Mouse (Mus musculus): Measurements from ENCODE around the gene Cd27. TPM values are rescaled to one million over a fixed set of nuclear protein-coding genes. Genes with fewer than 3 reads are reported as not detected.

The Cd27 gene
- polyA plus RNA-seq, 1 experiment, result 1,056 TPM

- 60% methylated on average over 4 of the region's 4 CpGs for WGBS
- Histone ChIP-seq H3K36me3 (ENCODE audit: control insufficient read depth, insufficient read depth, low read length) (peaks cover 50% of the 10 kb centered on the region), H3K4me1 (replicated peaks; ENCODE audit: control insufficient read depth, insufficient read depth, low read length) (peaks cover 56% of the 10 kb centered on the region), H3K27me3 (ENCODE audit: control insufficient read depth, insufficient read depth, low read length) (no peaks in the 10 kb centered on the region), H3K4me3 (ENCODE audit: control insufficient read depth, insufficient read depth, low read length) (peak overlapping the region; percentile 20), H3K27ac (ENCODE audit: control insufficient read depth, insufficient read depth, low read length) (peak overlapping the region; percentile 89)
- TF ChIP-seq POLR2A (IDR thresholded peaks at IDR 0.05; ENCODE audit: control insufficient read depth, extremely low read depth, insufficient read depth, low read length, poor library complexity) (no peak), CTCF (IDR thresholded peaks at IDR 0.05; ENCODE audit: borderline replicate concordance, control insufficient read depth, extremely low read depth, insufficient read depth, low read length, poor library complexity) (no peak)
- peak; percentile 85 for DNase-seq
These were observed 17.8 kb downstream of the Cd27 start for GRCm38 (mm10) chr6:125218963-125219362.

GRCm38 (mm10) chr6:125217899-125218298, 18.9 kb downstream of the Cd27 start:
- TF ChIP-seq POLR2A (IDR thresholded peaks at IDR 0.05; ENCODE audit: control insufficient read depth, extremely low read depth, insufficient read depth, low read length, poor library complexity), result no peak
- no peak for TF ChIP-seq CTCF (IDR thresholded peaks at IDR 0.05; ENCODE audit: borderline replicate concordance, control insufficient read depth, extremely low read depth, insufficient read depth, low read length, poor library complexity)
- DNase-seq, result no peak
- Histone ChIP-seq H3K27ac (ENCODE audit: control insufficient read depth, insufficient read depth, low read length) (peak overlapping the region; percentile 19; the same call in 1 of the 2 replicates), H3K27me3 (ENCODE audit: control insufficient read depth, insufficient read depth, low read length) (no peaks in the 10 kb centered on the region), H3K4me1 (replicated peaks; ENCODE audit: control insufficient read depth, insufficient read depth, low read length) (peaks cover 49% of the 10 kb centered on the region), H3K36me3 (ENCODE audit: control insufficient read depth, insufficient read depth, low read length) (peaks cover 39% of the 10 kb centered on the region), H3K4me3 (ENCODE audit: control insufficient read depth, insufficient read depth, low read length) (peak overlapping the region; percentile 21; the same call in 1 of the 2 replicates)
- WGBS, result 92% methylated on average over 11 of the region's 11 CpGs

GRCm38 (mm10) chr6:125216898-125217297, 19.9 kb downstream of the Cd27 start:
- peak; percentile 14 for DNase-seq
- WGBS, result 53% methylated on average over 2 of the region's 2 CpGs
- TF ChIP-seq CTCF (IDR thresholded peaks at IDR 0.05; ENCODE audit: borderline replicate concordance, control insufficient read depth, extremely low read depth, insufficient read depth, low read length, poor library complexity), result no peak
- no peak for TF ChIP-seq POLR2A (IDR thresholded peaks at IDR 0.05; ENCODE audit: control insufficient read depth, extremely low read depth, insufficient read depth, low read length, poor library complexity)
- Histone ChIP-seq H3K27me3 (ENCODE audit: control insufficient read depth, insufficient read depth, low read length) (no peaks in the 10 kb centered on the region), H3K4me3 (ENCODE audit: control insufficient read depth, insufficient read depth, low read length) (peak overlapping the region; percentile 31; the same call in 1 of the 2 replicates), H3K4me1 (replicated peaks; ENCODE audit: control insufficient read depth, insufficient read depth, low read length) (peaks cover 44% of the 10 kb centered on the region), H3K36me3 (ENCODE audit: control insufficient read depth, insufficient read depth, low read length) (peaks cover 35% of the 10 kb centered on the region), H3K27ac (ENCODE audit: control insufficient read depth, insufficient read depth, low read length) (no peak overlapping the region)

- Histone ChIP-seq H3K27me3 (ENCODE audit: control insufficient read depth, insufficient read depth, low read length) (no peaks in the 10 kb centered on the region), H3K4me1 (replicated peaks; ENCODE audit: control insufficient read depth, insufficient read depth, low read length) (peaks cover 32% of the 10 kb centered on the region), H3K27ac (ENCODE audit: control insufficient read depth, insufficient read depth, low read length) (peak within 1 kb of the TSS; percentile 93), H3K36me3 (ENCODE audit: control insufficient read depth, insufficient read depth, low read length) (peaks cover 26% of the 10 kb centered on the region), H3K4me3 (ENCODE audit: control insufficient read depth, insufficient read depth, low read length) (peak within 1 kb of the TSS; percentile 97)
- DNase-seq, result peak; percentile 91
- peak; percentile 95 for TF ChIP-seq POLR2A (IDR thresholded peaks at IDR 0.05; ENCODE audit: control insufficient read depth, extremely low read depth, insufficient read depth, low read length, poor library complexity)
- no peak for TF ChIP-seq CTCF (IDR thresholded peaks at IDR 0.05; ENCODE audit: borderline replicate concordance, control insufficient read depth, extremely low read depth, insufficient read depth, low read length, poor library complexity)
- under 1% methylated on average over 48 of the region's 48 CpGs for WGBS
These were observed 21.5 kb downstream of the Cd27 start, which contains the start of gene Vamp1 for GRCm38 (mm10) chr6:125215148-125215954. Gene Vamp1 (plus strand): TSS chr6:125215551.

- H3K4me3 ChIP-seq (ENCODE audit: control insufficient read depth, insufficient read depth, low read length), result no peak overlapping the region
- no peak overlapping the region for H3K27ac ChIP-seq (ENCODE audit: control insufficient read depth, insufficient read depth, low read length)
- H3K36me3 ChIP-seq (ENCODE audit: control insufficient read depth, insufficient read depth, low read length), result peaks cover 10% of the 10 kb centered on the region
- no peak for DNase-seq
- TF ChIP-seq CTCF (IDR thresholded peaks at IDR 0.05; ENCODE audit: borderline replicate concordance, control insufficient read depth, extremely low read depth, insufficient read depth, low read length, poor library complexity) (no peak), POLR2A (IDR thresholded peaks at IDR 0.05; ENCODE audit: control insufficient read depth, extremely low read depth, insufficient read depth, low read length, poor library complexity) (no peak)
- H3K27me3 ChIP-seq (ENCODE audit: control insufficient read depth, insufficient read depth, low read length), result no peaks in the 10 kb centered on the region
- H3K4me1 ChIP-seq (replicated peaks; ENCODE audit: control insufficient read depth, insufficient read depth, low read length), result peaks cover 18% of the 10 kb centered on the region
- WGBS, result 97% methylated on average over 6 of the region's 6 CpGs
These were observed 23.1 kb downstream of the Cd27 start for GRCm38 (mm10) chr6:125213715-125214114.

- H3K4me3 ChIP-seq (ENCODE audit: control insufficient read depth, insufficient read depth, low read length), result no peak overlapping the region
- 92% methylated on average over 6 of the region's 6 CpGs for WGBS
- no peak for TF ChIP-seq CTCF (IDR thresholded peaks at IDR 0.05; ENCODE audit: borderline replicate concordance, control insufficient read depth, extremely low read depth, insufficient read depth, low read length, poor library complexity)
- no peak for TF ChIP-seq POLR2A (IDR thresholded peaks at IDR 0.05; ENCODE audit: control insufficient read depth, extremely low read depth, insufficient read depth, low read length, poor library complexity)
- H3K36me3 ChIP-seq (ENCODE audit: control insufficient read depth, insufficient read depth, low read length), result peaks cover 5% of the 10 kb centered on the region
- H3K27me3 ChIP-seq (ENCODE audit: control insufficient read depth, insufficient read depth, low read length), result no peaks in the 10 kb centered on the region
- peaks cover 12% of the 10 kb centered on the region for H3K4me1 ChIP-seq (replicated peaks; ENCODE audit: control insufficient read depth, insufficient read depth, low read length)
- DNase-seq, result no peak
- H3K27ac ChIP-seq (ENCODE audit: control insufficient read depth, insufficient read depth, low read length), result no peak overlapping the region
These were observed 23.7 kb downstream of the Cd27 start for GRCm38 (mm10) chr6:125213129-125213528.
